Mouse (Mus musculus): ENCODE data around the gene Mapk8ip2. TPM values are rescaled to one million over a fixed set of nuclear protein-coding genes. Genes with fewer than 3 reads are reported as not detected.

Mapk8ip2 gene
- polyA plus RNA-seq, 1 experiment from 2014 or later: 0.26 TPM

DNA sequence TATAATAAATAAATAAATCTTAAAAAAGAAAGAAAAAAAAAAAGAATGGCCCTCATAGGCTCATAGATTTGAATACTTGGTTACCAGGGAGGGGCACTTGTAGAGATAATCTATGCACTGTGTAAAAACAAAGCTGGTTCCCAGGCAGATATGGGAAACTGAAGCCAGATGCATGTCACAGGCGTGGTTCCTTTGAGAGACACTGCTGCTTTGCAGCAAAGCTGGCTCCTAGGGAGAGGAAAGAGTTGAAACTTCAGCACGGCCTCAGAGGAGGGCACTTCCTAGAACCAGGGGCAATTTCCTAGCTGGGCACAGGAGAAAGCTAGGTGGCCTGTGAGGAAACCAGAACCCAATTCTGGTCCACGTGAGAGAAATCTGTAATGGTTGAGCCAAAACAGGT is 19.6 kb upstream of the Mapk8ip2 start:
- Histone ChIP-seq H3K4me3 (ENCODE audit: low read depth, low read length) (no peak overlapping the region), H3K27ac (ENCODE audit: low read length) (no peak overlapping the region), H3K9me3 (replicated peaks; ENCODE audit: control insufficient read depth, low read length) (no peaks in the 10 kb centered on the region), H3K4me2 (ENCODE audit: low read depth, low read length) (no peak overlapping the region), H3K36me3 (ENCODE audit: control insufficient read depth, insufficient read depth) (no peaks in the 10 kb centered on the region), H3K9ac (ENCODE audit: low read depth, low read length) (no peak overlapping the region), H3K4me1 (ENCODE audit: control insufficient read depth, low read depth, low read length) (peaks cover 6% of the 10 kb centered on the region), H3K27me3 (ENCODE audit: control insufficient read depth, insufficient read depth, low read depth, low read length) (no peaks in the 10 kb centered on the region)
- WGBS (ENCODE audit: insufficient replicate concordance): 48% methylated on average over 3 of the region's 3 CpGs
- ATAC-seq (ENCODE audit: low read depth): no peak

DNA sequence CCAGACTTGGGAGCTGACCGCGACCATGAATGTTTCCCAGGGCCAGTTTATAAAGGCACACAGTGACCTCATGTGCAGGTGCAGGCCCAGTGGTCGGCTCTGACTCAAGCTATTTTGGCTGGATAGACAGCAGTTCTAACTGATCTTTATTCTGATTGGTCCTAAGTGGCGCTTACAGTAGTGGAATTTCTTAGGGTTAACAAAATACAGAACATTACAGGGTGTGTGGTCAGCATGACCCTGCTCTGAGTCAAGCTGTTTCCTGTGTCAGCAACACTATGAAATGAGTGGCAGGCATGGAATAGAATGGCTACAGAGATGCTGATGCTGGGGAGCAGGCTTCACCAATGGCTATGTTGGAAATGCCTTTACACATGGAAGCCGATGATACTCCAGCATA is 17.8 kb upstream of the Mapk8ip2 start:
- 63% methylated on average over 5 of the region's 5 CpGs for WGBS (ENCODE audit: insufficient replicate concordance)
- peaks cover 5% of the 10 kb centered on the region for H3K4me1 ChIP-seq (ENCODE audit: control insufficient read depth, low read depth, low read length)
- H3K4me3 ChIP-seq (ENCODE audit: low read depth, low read length): no peak overlapping the region
- H3K9me3 ChIP-seq (replicated peaks; ENCODE audit: control insufficient read depth, low read length): no peaks in the 10 kb centered on the region
- H3K4me2 ChIP-seq (ENCODE audit: low read depth, low read length): no peak overlapping the region
- no peak overlapping the region for H3K9ac ChIP-seq (ENCODE audit: low read depth, low read length)
- no peak for ATAC-seq (ENCODE audit: low read depth)
- no peaks in the 10 kb centered on the region for H3K36me3 ChIP-seq (ENCODE audit: control insufficient read depth, insufficient read depth)
- H3K27ac ChIP-seq (ENCODE audit: low read length): no peak overlapping the region
- H3K27me3 ChIP-seq (ENCODE audit: control insufficient read depth, insufficient read depth, low read depth, low read length): no peaks in the 10 kb centered on the region

GRCm38 (mm10) chr15:89442486-89443070 is 11.1 kb upstream of the Mapk8ip2 start:
- no peak overlapping the region for H3K9ac ChIP-seq (ENCODE audit: low read depth, low read length)
- no peak overlapping the region for H3K4me3 ChIP-seq (ENCODE audit: low read depth, low read length)
- no peak overlapping the region for H3K4me2 ChIP-seq (ENCODE audit: low read depth, low read length)
- 34% methylated on average over 8 of the region's 8 CpGs for WGBS (ENCODE audit: insufficient replicate concordance)
- no peaks in the 10 kb centered on the region for H3K9me3 ChIP-seq (replicated peaks; ENCODE audit: control insufficient read depth, low read length)
- no peaks in the 10 kb centered on the region for H3K27me3 ChIP-seq (ENCODE audit: control insufficient read depth, insufficient read depth, low read depth, low read length)
- no peak for ATAC-seq (ENCODE audit: low read depth)
- no peaks in the 10 kb centered on the region for H3K36me3 ChIP-seq (ENCODE audit: control insufficient read depth, insufficient read depth)
- H3K4me1 ChIP-seq (ENCODE audit: control insufficient read depth, low read depth, low read length): no peaks in the 10 kb centered on the region
- H3K27ac ChIP-seq (ENCODE audit: low read length): no peak overlapping the region

DNA sequence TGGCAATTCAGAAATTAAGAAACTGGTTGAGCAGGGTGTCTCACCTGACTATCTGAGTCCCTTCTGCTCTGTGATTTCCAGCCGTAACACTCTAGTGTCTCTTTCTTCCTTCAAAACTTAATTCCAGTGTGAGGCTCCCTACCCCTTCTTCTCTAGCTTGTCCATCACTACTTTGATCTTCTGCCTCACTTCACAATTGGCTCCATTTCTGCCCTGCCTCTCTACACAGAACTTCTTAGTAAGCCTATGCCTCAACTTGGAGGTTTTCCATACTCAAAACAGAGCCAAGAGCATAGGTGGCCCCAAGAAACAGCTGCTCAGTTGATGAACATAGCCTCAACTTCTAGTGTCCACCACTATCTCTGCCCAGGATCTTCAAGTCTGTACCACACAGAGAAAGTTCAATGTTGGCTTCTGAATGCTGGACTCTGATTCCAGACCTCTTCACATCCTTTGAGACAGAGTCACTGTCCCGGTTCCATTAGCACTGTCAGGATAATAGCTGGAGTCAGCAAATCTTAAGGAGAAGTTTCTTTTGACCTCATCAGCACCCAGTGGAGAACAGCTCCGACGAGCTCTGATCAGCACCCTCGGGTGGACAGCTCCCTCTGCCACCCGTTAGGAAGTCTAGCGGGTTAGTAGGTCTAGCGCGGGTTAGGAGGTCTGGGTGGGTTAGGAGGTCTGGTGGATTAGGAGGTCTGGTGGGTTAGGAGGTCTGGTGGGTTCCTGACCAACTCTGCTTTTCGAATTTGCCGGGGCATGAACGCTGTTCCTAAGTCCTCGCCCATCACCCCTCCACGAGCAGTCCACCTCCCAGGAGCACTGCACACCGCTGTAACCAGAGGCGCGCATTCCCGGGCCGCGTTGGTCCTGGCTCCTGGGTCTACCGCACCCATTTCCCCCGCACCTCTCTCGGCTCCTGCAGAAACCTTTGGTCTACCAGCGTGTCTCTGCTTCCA is 528 bp upstream of the Mapk8ip2 start:
- Histone ChIP-seq H3K9me3 (replicated peaks; ENCODE audit: control insufficient read depth, low read length) (no peaks in the 10 kb centered on the region), H3K9ac (ENCODE audit: low read depth, low read length) (no peak overlapping the region), H3K4me2 (ENCODE audit: low read depth, low read length) (no peak overlapping the region), H3K4me3 (ENCODE audit: low read depth, low read length) (no peak overlapping the region), H3K4me1 (ENCODE audit: control insufficient read depth, low read depth, low read length) (peaks cover 5% of the 10 kb centered on the region), H3K27ac (ENCODE audit: low read length) (no peak overlapping the region), H3K27me3 (ENCODE audit: control insufficient read depth, insufficient read depth, low read depth, low read length) (peaks cover 23% of the 10 kb centered on the region), H3K36me3 (ENCODE audit: control insufficient read depth, insufficient read depth) (no peaks in the 10 kb centered on the region)
- 5% methylated on average over 24 of the region's 24 CpGs for WGBS (ENCODE audit: insufficient replicate concordance)
- 0 out of 2 replicates have a peak, but pooled peaks have one; percentile 16 for ATAC-seq (ENCODE audit: low read depth)

DNA sequence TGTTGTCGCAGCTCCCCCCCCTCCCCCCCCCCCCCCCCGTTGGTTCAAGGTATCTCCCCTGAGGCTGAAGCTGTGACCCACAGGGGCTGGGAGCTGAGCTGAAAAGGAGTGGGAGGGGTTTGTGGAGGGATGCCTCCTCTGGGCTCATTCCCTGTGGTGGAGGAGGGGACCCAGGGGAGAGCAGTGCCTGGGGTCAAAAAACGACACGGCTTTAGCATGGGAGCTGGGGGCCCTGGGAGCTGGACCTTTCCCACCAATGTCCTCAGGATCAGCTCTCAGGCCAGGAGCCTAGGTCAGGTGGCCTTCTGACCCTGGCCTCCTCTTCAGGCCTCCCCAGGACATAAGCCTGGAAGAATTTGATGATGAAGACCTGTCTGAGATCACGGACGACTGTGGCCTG is 1.1 kb downstream of the Mapk8ip2 start:
- Histone ChIP-seq H3K36me3 (ENCODE audit: control insufficient read depth, insufficient read depth) (no peaks in the 10 kb centered on the region), H3K4me3 (ENCODE audit: low read depth, low read length) (no peak overlapping the region), H3K9me3 (replicated peaks; ENCODE audit: control insufficient read depth, low read length) (no peaks in the 10 kb centered on the region), H3K4me2 (ENCODE audit: low read depth, low read length) (no peak overlapping the region), H3K27me3 (ENCODE audit: control insufficient read depth, insufficient read depth, low read depth, low read length) (peaks cover 30% of the 10 kb centered on the region), H3K4me1 (ENCODE audit: control insufficient read depth, low read depth, low read length) (peaks cover 5% of the 10 kb centered on the region), H3K27ac (ENCODE audit: low read length) (no peak overlapping the region), H3K9ac (ENCODE audit: low read depth, low read length) (no peak overlapping the region)
- no peak for ATAC-seq (ENCODE audit: low read depth)
- 30% methylated on average over 4 of the region's 6 CpGs for WGBS (ENCODE audit: insufficient replicate concordance)

DNA sequence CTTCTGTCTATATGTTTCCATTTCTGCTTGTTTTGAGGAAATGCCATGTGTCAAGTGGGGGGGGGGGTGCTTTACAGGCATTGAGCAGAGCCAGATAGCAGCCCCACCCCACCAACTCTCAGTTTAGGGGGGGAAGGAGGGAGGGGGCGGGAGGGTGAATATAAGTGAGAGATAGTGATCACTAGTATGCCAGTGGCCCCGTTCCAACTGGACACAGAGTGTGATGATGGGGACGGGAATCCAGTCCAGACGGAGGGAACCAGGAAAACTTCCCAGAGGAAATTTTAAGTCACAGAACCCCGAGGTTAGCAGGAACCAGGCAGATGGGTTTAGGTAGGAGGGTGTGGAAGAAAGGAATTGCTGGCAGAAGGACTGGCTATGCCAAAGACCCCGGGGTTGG is 1.9 kb downstream of the Mapk8ip2 start:
- 52% methylated on average over 6 of the region's 6 CpGs for WGBS (ENCODE audit: insufficient replicate concordance)
- no peak overlapping the region for H3K4me3 ChIP-seq (ENCODE audit: low read depth, low read length)
- H3K27me3 ChIP-seq (ENCODE audit: control insufficient read depth, insufficient read depth, low read depth, low read length): peaks cover 30% of the 10 kb centered on the region
- no peak for ATAC-seq (ENCODE audit: low read depth)
- no peaks in the 10 kb centered on the region for H3K36me3 ChIP-seq (ENCODE audit: control insufficient read depth, insufficient read depth)
- no peak overlapping the region for H3K27ac ChIP-seq (ENCODE audit: low read length)
- H3K9ac ChIP-seq (ENCODE audit: low read depth, low read length): no peak overlapping the region
- peaks cover 5% of the 10 kb centered on the region for H3K4me1 ChIP-seq (ENCODE audit: control insufficient read depth, low read depth, low read length)
- no peaks in the 10 kb centered on the region for H3K9me3 ChIP-seq (replicated peaks; ENCODE audit: control insufficient read depth, low read length)
- no peak overlapping the region for H3K4me2 ChIP-seq (ENCODE audit: low read depth, low read length)

DNA sequence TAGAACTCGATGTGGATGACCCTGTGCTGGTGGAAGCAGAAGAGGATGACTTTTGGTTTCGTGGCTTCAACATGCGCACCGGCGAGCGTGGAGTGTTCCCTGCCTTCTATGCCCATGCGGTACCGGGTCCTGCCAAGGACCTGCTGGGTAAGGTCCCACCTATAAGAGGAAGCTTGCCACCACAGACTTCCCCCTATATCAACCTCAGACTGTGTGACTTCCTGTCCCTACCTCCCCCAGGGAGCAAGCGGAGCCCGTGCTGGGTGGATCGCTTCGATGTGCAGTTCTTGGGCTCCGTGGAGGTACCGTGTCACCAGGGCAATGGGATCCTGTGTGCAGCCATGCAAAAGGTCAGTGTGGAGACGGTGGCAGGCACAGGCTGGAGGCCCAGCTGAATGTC is 5.2 kb downstream of the Mapk8ip2 start:
- Histone ChIP-seq H3K4me3 (ENCODE audit: low read depth, low read length) (no peak overlapping the region), H3K4me2 (ENCODE audit: low read depth, low read length) (no peak overlapping the region), H3K36me3 (ENCODE audit: control insufficient read depth, insufficient read depth) (no peaks in the 10 kb centered on the region), H3K9ac (ENCODE audit: low read depth, low read length) (no peak overlapping the region), H3K9me3 (replicated peaks; ENCODE audit: control insufficient read depth, low read length) (no peaks in the 10 kb centered on the region), H3K4me1 (ENCODE audit: control insufficient read depth, low read depth, low read length) (peaks cover 3% of the 10 kb centered on the region), H3K27ac (ENCODE audit: low read length) (no peak overlapping the region), H3K27me3 (ENCODE audit: control insufficient read depth, insufficient read depth, low read depth, low read length) (peaks cover 20% of the 10 kb centered on the region)
- whole genome bisulfite sequencing (ENCODE audit: insufficient replicate concordance): 25% methylated on average over 15 of the region's 15 CpGs
- no peak for ATAC-seq (ENCODE audit: low read depth)

DNA sequence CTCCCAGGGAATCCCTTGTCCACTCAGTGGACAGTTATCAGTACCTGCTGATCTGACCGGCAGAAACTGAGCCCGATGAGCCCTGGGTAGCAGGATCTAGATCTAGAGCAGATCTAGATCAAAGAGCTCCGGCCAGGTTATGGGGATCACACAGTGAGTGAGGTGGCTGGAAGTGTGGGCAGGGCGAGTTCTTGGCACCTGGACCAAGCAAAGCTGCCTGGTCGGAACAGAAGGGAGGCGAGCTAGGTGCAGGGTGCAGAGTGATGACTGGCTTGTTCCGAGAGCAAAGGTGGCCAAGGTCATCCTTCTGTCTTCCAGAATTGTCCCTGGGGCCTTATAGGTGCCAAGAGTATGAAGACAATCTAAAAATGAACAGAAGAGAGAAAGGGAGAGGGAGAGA is 6.1 kb downstream of the Mapk8ip2 start:
- ATAC-seq (ENCODE audit: low read depth): no peak
- Histone ChIP-seq H3K4me1 (ENCODE audit: control insufficient read depth, low read depth, low read length) (no peaks in the 10 kb centered on the region), H3K9ac (ENCODE audit: low read depth, low read length) (no peak overlapping the region), H3K27me3 (ENCODE audit: control insufficient read depth, insufficient read depth, low read depth, low read length) (peaks cover 11% of the 10 kb centered on the region), H3K9me3 (replicated peaks; ENCODE audit: control insufficient read depth, low read length) (no peaks in the 10 kb centered on the region), H3K36me3 (ENCODE audit: control insufficient read depth, insufficient read depth) (no peaks in the 10 kb centered on the region), H3K4me2 (ENCODE audit: low read depth, low read length) (no peak overlapping the region), H3K27ac (ENCODE audit: low read length) (no peak overlapping the region), H3K4me3 (ENCODE audit: low read depth, low read length) (no peak overlapping the region)
- WGBS (ENCODE audit: insufficient replicate concordance): 53% methylated on average over 7 of the region's 7 CpGs

DNA sequence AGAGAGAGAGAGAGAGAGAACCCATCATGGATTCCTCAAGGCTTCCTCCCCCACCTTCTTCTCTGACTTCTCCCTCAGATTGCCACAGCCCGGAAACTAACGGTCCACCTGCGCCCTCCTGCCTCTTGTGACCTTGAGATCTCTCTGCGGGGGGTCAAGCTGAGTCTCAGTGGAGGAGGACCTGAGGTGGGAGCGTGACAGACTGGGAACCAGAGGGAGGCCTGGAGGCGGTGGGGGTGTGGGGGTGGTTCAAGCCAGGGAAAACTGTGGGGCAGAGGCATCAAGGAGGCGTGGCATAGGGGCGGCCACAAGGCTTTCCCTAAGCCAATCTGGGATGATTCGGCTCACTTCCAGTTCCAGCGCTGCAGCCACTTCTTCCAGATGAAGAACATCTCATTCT is 6.6 kb downstream of the Mapk8ip2 start:
- H3K27ac ChIP-seq (ENCODE audit: low read length): no peak overlapping the region
- H3K4me3 ChIP-seq (ENCODE audit: low read depth, low read length): no peak overlapping the region
- H3K36me3 ChIP-seq (ENCODE audit: control insufficient read depth, insufficient read depth): no peaks in the 10 kb centered on the region
- ATAC-seq (ENCODE audit: low read depth): no peak
- H3K4me1 ChIP-seq (ENCODE audit: control insufficient read depth, low read depth, low read length): no peaks in the 10 kb centered on the region
- H3K9ac ChIP-seq (ENCODE audit: low read depth, low read length): no peak overlapping the region
- H3K9me3 ChIP-seq (replicated peaks; ENCODE audit: control insufficient read depth, low read length): no peaks in the 10 kb centered on the region
- 60% methylated on average over 10 of the region's 10 CpGs for WGBS (ENCODE audit: insufficient replicate concordance)
- peaks cover 7% of the 10 kb centered on the region for H3K27me3 ChIP-seq (ENCODE audit: control insufficient read depth, insufficient read depth, low read depth, low read length)
- no peak overlapping the region for H3K4me2 ChIP-seq (ENCODE audit: low read depth, low read length)

Data from liver, embryonic 16.5 days (tissue).